Mouse (Mus musculus) midbrain, embryonic 11.5 days (tissue): ENCODE data around the gene Serpina3j. TPM values are rescaled to one million over a fixed set of nuclear protein-coding genes. Genes with fewer than 3 reads are reported as not detected.
"Not testable (repeated sequence)": the region's sequence is repeated elsewhere in the genome, so short reads cannot be mapped to it uniquely, and the experiment has no call there.

ENCODE experiments used
- ATAC-seq: fragments of 200-750 bp; cut with Nextera tagmentation; 2 replicates; pipeline ENCODE4 v1.8.0; 2017; ENCODE audit warnings: moderate TSS enrichment, moderate library complexity; ENCODE audit not compliant: low FRiP score
- DNase-seq: peaks from one replicate; pipeline ENCODE4 v3.0.0; 2015; ENCODE audit warnings: low spot score; ENCODE audit errors: missing footprints
- H3K27ac ChIP-seq: fragments of 300-500 bp; sonication (generic); 2 replicates; pipeline ENCODE4 v1.5.1; 2014; ENCODE audit warnings: low read depth, low read length
- H3K27me3 ChIP-seq: fragments of 300-500 bp; sonication (generic); 2 replicates; pipeline ENCODE4 v1.6.1; 2014; ENCODE audit warnings: mild to moderate bottlenecking, low read length, moderate library complexity, mixed read lengths; ENCODE audit not compliant: control insufficient read depth, insufficient read depth
- H3K36me3 ChIP-seq: fragments of 300-500 bp; sonication (generic); 2 replicates; pipeline ENCODE4 v1.6.1; 2014; ENCODE audit warnings: mild to moderate bottlenecking, low read length, moderate library complexity, mixed read lengths; ENCODE audit not compliant: control insufficient read depth, insufficient read depth
- H3K4me1 ChIP-seq: fragments of 300-500 bp; sonication (generic); 2 replicates; pipeline ENCODE4 v1.6.1; 2014; ENCODE audit warnings: low read length; ENCODE audit not compliant: control insufficient read depth, insufficient read depth
- H3K4me2 ChIP-seq: fragments of 300-500 bp; sonication (generic); 2 replicates; pipeline ENCODE4 v1.6.1; 2014; ENCODE audit warnings: mild to moderate bottlenecking, moderate library complexity
- H3K4me3 ChIP-seq: fragments of 300-500 bp; sonication (generic); 2 replicates; pipeline ENCODE4 v1.5.1; 2014; ENCODE audit warnings: low read depth, low read length
- H3K9ac ChIP-seq: fragments of 300-500 bp; sonication (generic); 2 replicates; pipeline ENCODE4 v1.6.1; 2014; ENCODE audit warnings: low read length
- H3K9me3 ChIP-seq: fragments of 300-500 bp; sonication (generic); 2 replicates; pipeline ENCODE4 v1.6.1; 2016; ENCODE audit warnings: low read length; ENCODE audit not compliant: control insufficient read depth
- WGBS: fragments of 180-500 bp; shearing (Covaris S2); extraction: QIAGEN DNeasy Blood & Tissue Kit; methylation state at CpG from one replicate; pipeline ENCODE4 v1.1.7; 2014; 5-methylcytosine and 5-hydroxymethylcytosine counted together
- polyA plus RNA-seq: library from polyadenylated mRNA; unstranded; fragments of >200 nt; fragmentation: Nextera tagmentation; extraction: Ambion mirVana; gene quantifications from 2 replicates; pipeline ENCODE4 v1.2.1, GENCODE M21; 2014

The Serpina3j gene
- polyA plus RNA-seq, 1 experiment from 2014 or later = not detected

DNA sequence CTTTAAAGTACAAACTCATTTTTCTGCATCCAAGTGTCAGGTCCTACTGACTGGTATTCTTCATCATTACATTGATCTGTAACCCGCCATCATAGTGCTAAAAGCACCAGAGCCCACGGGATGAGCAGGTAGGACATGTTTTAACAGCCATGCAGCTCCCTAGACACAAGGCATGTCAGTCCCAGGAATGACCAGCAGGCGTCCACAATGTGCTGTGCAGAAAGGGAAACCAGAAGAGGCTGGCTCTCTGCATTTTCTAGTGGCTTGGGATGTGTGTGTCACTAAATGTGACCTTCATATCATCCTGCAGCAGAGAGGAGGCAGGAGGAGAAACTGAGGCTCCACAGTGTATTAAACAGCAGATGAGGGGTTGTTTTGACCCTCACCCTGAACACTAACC, 37.5 kb downstream of the Serpina3j start:
- H3K4me1 ChIP-seq, H3K4me3 ChIP-seq, H3K27me3 ChIP-seq, DNase-seq, H3K4me2 ChIP-seq, H3K36me3 ChIP-seq, H3K27ac ChIP-seq, ATAC-seq, H3K9ac ChIP-seq, H3K9me3 ChIP-seq: not testable (repeated sequence)
- WGBS = 35% methylated on average over 3 of the region's 3 CpGs

DNA sequence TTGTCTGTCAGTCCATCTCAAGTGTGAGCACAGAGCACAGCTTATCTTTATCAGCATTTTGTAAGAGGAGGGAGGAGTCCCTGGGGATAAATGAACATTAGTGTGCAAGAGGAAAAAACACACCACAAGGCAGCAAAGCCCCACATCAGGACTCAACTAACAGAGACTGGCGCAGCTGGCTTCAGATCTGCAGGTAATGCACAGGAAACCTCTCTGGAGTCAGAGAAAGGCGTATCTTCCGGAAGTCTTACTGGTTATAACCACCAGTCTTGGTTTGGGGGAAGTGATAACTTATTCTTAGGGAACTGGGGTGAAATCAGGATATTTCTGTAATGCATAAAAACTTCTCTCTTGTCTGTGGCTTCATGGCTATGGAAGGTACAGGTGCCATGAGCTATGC, 41.7 kb downstream of the Serpina3j start:
- no peaks in the 10 kb centered on the region for H3K27me3 ChIP-seq
- WGBS = 95% methylated on average over 3 of the region's 3 CpGs
- H3K27ac ChIP-seq = no peak overlapping the region
- H3K4me1 ChIP-seq = no peaks in the 10 kb centered on the region
- no peak overlapping the region for H3K9ac ChIP-seq
- DNase-seq = no peak
- H3K4me3 ChIP-seq = no peak overlapping the region
- no peak for ATAC-seq
- H3K4me2 ChIP-seq = no peak overlapping the region
- H3K36me3 ChIP-seq = no peaks in the 10 kb centered on the region
- H3K9me3 ChIP-seq = no peaks in the 10 kb centered on the region

- no peak overlapping the region for H3K9ac ChIP-seq
- 85% methylated on average over 3 of the region's 3 CpGs for WGBS
- no peak for DNase-seq
- ATAC-seq = no peak
- H3K4me3 ChIP-seq = no peak overlapping the region
- no peaks in the 10 kb centered on the region for H3K27me3 ChIP-seq
- no peak overlapping the region for H3K27ac ChIP-seq
- H3K4me2 ChIP-seq = no peak overlapping the region
- H3K9me3 ChIP-seq = no peaks in the 10 kb centered on the region
- no peaks in the 10 kb centered on the region for H3K4me1 ChIP-seq
- no peaks in the 10 kb centered on the region for H3K36me3 ChIP-seq
These were observed 55.6 kb downstream of the Serpina3j start for GRCm38 (mm10) chr12:104369986-104370385.

Other genes starting within 250 kb of the Serpina3j start
- gene Serpina5, start 213.4 kb upstream of the Serpina3j start, polyA plus RNA-seq = not detected in 2 replicates
- not detected in 2 replicates for gene Serpina3a, start 201.8 kb upstream of the Serpina3j start, polyA plus RNA-seq
- gene Serpina3b, start 186.6 kb upstream of the Serpina3j start, polyA plus RNA-seq = not detected in 2 replicates
- not detected in 2 replicates for gene Serpina3c, start 160.7 kb upstream of the Serpina3j start, polyA plus RNA-seq
- gene Serpina3f, start 100.0 kb upstream of the Serpina3j start, polyA plus RNA-seq = 0.40 and 0.55 TPM in 2 replicates
- 0.26 and 0.44 TPM in 2 replicates for gene Serpina3g, start 78.3 kb upstream of the Serpina3j start, polyA plus RNA-seq
- gene Serpina3i, start 51.4 kb upstream of the Serpina3j start, polyA plus RNA-seq = 0.14 TPM in 1 of 2 replicates, not detected in the other
- not detected in 2 replicates for gene Serpina3k, start 23.9 kb downstream of the Serpina3j start, polyA plus RNA-seq
- gene Serpina3m, start 23.9 kb downstream of the Serpina3j start, polyA plus RNA-seq = not detected in 2 replicates
- gene Serpina3n, start 92.2 kb downstream of the Serpina3j start, polyA plus RNA-seq = not detected in 2 replicates
- 0.17 and 0.59 TPM in 2 replicates for gene Gsc, start 158.8 kb downstream of the Serpina3j start, polyA plus RNA-seq